Mouse (Mus musculus) CD4-positive, CD25-positive, alpha-beta regulatory T cell, adult 4 months (primary cell): ENCODE results near the gene Cutc. TPM values are rescaled to one million over a fixed set of nuclear protein-coding genes. Genes with fewer than 3 reads are reported as not detected.

Experiments used
- ATAC-seq: one replicate; pipeline ENCODE4 v1.8.0; 2017
- polyA plus RNA-seq, 2 experiments: library from polyadenylated mRNA; unstranded; fragments of 100-300 nt; shearing (Covaris generic); gene quantifications; one replicate each; pipeline ENCODE4 v1.2.1; 2017

Cutc gene
- polyA plus RNA-seq, result 10 to 100 TPM; 12.5 to 16.8 TPM

GRCm38 (mm10) chr19:43752489-43753225 is at the start of gene Cutc, which contains the start of gene Cox15:
Gene Cutc, plus strand, starts transcription at chr19:43752996.
Gene Cox15, minus strand, starts transcription at chr19:43753000.
- peak; percentile 83 for ATAC-seq

- ATAC-seq, result no peak
Observed at GRCm38 (mm10) chr19:43704211-43704610, 48.6 kb upstream of the Cutc start.

DNA sequence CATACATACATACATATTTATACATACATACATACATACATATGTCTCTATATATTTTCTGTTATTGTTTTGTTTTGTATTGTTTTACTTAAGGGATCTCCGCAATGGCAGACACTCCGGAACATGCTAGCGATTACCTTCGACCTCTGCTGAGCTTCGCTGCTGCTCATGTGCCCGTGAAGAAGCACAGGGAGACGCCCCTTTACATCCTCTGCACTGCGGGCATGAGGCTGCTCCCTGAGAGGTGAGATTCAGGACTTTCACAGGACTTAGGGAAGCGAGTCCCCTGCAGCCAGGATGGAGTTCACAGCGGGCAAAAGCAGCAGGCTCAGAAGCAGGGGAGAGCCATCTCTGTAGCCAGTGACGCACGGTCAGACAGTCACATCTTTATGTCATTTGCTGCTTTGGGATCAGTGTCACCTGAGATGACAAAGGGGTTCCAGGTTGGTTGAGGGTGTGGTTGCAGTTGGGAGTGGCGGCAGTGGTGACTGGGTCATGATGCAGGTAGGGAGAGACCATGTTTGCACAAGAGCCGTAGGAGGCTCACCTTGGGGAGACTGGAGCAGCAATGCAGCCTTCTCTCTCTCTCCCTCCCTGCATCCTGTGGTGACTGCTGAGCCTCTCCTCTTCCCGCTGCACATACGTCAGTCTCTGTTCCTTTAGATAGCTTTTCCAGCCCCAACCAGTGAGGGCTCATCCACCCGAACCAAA is 47.9 kb upstream of the Cutc start:
- ATAC-seq, result no peak

DNA sequence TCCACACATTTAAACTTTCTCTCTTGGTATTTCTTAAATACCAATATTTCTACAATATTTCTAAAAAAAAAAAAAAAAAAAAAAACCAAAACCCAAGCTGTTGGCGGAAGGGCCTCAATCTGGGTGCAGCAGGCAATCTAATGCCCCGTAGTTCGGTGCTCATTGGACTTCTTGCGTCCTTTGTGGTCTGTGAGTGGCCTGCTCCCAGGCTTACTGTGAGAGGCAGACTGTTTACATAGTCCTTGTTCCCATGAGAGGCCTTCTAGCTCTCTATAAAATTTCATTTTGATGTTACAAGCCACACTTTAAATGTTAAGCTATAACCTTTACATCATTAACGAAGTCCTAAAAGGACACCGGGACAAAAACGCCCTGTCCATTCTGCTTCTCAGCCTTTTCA is 44.6 kb upstream of the Cutc start:
- no peak for ATAC-seq

DNA sequence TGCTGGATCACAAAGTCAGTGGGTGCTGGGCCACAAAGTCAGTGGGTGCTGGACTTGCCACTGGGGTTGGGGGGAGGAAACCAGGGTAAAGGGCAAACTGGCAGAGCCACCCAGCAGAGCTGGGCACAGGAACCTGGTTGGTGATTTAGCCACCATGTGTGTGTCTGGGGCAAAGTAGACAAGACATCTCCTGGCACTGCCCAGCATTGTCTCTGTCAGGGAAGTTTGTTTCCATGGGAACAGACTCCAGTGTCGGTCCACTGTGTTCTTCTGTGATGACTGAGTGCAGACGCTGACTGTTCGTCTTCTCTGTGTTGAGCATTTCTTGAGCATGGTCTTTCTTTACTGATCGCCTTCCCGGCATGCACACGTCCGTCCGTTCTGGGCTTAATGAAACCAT is 43.5 kb upstream of the Cutc start:
- ATAC-seq, result no peak

GRCm38 (mm10) chr19:43711159-43711916 is 41.5 kb upstream of the Cutc start:
- ATAC-seq, result peak; percentile 67

DNA sequence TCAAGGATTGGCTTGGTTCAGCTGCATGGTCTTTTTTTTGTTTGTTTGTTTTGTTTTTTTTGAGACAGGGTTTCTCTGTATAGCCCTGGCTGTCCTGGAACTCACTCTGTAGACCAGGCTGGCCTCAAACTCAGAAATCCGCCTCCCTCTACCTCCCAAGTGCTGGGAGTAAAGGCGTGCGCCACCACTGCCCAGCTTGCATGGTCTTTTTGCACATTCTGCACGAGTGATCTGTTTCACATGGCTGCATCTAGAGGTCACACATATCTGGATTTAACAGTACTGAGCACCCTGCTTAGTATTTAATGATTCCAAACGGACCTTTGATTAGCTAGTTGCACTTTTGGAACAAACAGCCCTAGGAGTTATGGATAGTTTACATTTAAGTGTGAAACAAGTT is 40.8 kb upstream of the Cutc start:
- no peak for ATAC-seq

DNA sequence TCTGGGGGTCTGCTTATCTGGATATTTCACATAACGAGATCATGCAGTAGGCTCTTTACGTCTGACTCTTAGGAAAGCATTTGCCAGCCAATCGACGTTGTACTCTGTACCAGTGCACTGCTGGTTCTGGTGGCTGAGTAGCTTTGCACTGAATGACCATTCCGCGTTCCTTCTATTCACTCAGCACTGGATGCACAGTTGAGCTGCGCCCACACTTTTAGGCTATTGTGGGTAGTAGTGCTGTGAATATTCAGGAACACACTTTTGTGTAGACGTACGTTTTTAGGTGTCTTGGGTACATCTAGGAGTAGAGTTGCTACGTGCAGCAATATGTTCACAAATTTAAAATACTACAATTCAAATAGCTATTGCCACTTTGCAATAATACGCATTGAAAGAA is 32.7 kb upstream of the Cutc start:
- ATAC-seq, result no peak

DNA sequence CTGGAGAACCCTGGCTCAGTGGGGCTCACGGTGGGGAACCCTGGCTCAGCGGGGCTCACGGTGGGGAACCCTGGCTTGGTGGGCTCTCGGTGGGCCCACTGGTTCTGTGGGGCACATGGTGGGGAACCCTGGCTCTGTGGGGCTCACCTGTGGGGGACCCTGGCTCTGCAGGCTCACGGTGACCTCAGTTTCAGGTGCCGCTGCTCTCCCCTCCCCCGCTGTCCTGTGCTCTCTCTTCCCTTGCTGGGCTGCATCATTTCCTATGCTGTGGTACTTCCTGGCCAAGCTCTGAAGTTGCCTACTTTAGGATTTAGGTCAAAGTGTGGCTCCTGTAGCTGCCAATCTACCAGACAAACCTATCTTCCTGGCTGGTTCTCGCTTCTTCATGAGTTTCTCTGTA is 29.9 kb upstream of the Cutc start:
- no peak for ATAC-seq

DNA sequence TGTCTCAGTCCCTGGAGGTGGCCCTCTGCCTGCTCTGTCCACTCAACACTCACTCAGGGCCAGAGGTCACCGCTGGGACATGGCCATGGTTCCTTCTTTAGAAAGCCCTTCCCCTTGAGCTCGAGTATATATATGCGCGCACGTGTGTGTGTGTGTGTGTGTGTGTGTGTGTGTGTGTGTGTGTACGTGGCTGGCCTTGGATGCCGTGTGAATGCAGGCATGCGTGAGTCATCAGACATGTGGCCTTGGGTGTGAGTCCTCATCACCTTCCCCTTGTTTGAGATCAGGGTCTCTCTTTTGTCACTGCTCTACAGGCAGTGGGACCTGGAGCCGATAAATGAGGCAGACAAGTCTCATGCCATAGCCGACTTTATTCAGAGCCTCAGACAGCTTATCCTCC is 29.3 kb upstream of the Cutc start:
- no peak for ATAC-seq

- ATAC-seq, result no peak
Observed at GRCm38 (mm10) chr19:43724194-43724593, 28.6 kb upstream of the Cutc start.

DNA sequence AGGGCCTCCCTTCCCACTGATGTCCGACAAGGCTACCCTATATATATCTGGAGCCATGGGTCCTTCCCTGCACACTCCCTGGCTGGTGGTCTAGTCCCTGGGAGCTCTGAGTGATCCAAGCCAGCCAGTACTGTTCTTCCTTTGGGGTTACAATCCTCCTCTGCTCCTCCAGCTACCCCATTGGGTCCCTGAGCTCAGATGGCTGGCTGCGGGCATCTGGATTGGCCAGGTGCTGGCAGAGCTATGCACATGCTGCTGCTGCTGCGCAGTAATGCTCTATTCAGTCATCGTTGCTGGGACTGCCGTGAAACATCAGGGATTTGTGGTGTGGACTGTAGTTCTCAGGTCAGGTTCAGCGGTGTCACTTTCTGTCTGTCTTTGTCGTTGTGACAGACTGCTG is 28.0 kb upstream of the Cutc start:
- ATAC-seq, result no peak

DNA sequence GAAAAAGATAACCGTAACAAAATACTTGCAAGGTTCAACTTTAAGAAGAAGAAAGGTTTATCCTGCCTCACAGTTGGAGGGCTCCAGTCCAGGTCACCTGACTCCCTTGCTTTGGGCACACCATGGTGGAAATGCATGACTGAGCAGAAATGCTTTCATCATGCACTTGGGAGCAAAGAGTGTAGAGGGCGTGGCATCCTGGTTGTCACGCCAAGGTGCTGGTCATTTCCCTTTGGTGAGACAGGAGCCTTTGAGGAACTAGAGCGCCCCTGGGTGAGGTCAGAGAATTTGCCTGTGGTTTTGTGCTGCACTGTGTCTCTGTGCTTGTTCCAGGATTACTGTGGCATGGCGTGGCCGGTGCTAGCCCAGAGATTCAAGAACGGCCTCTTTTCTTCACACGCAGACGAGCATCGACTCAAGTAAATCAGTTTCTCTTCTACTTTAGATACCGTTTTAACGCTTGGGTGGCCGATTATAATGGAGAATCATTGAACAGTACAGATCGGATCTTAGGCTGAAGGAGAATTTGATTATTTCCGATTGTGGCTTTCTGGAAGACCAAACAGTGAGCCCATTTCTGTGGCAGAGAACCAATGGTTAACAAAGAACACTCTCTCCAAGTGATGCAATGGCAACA is 26.2 kb upstream of the Cutc start:
- ATAC-seq, result no peak

- no peak for ATAC-seq
Observed at GRCm38 (mm10) chr19:43729296-43730036, 23.3 kb upstream of the Cutc start.

GRCm38 (mm10) chr19:43730037-43730428 is 22.8 kb upstream of the Cutc start:
- no peak for ATAC-seq

- no peak for ATAC-seq
Observed at GRCm38 (mm10) chr19:43731157-43731556, 21.6 kb upstream of the Cutc start.

GRCm38 (mm10) chr19:43738409-43738808 is 14.4 kb upstream of the Cutc start:
- no peak for ATAC-seq

DNA sequence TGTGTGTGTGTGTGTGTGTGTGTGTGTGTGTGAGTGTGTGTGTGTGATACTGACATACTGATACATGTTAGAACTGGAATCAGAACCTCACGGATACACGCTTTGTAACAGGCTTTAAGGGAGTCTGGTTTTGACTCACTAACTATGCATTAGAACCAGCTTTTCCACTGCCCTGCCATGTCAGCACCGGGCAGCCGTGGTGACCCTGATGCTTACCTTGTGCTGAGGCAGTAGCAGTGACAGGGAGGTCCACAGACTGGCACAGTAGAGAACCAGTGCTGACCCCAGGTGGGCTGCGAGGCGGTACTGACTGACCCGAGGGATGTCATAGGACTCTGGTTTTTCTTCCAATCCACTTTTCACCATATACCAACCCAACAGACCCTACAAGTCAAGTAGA is 9.4 kb upstream of the Cutc start:
- no peak for ATAC-seq

DNA sequence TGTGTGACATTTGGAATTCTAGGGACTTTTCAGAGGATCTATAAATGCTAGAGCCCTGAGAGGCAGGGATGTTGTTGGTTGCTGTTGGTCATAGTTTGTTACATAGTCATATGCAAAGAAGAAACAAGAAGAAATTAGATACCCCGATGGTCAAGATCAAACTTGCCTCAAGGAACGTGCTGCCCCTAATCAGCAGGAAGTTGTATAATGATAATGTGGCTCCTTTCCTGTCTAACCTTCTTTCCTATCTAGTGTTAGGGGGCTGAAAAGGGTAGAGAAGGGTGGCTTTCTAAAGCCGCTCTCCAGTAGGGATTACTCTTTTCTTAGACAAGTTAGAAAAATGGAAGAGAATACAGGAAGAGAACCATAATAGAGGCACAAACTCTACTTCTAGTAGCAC is 7.1 kb upstream of the Cutc start:
- ATAC-seq, result no peak

- no peak for ATAC-seq
Observed at GRCm38 (mm10) chr19:43747877-43748276, 4.9 kb upstream of the Cutc start.

DNA sequence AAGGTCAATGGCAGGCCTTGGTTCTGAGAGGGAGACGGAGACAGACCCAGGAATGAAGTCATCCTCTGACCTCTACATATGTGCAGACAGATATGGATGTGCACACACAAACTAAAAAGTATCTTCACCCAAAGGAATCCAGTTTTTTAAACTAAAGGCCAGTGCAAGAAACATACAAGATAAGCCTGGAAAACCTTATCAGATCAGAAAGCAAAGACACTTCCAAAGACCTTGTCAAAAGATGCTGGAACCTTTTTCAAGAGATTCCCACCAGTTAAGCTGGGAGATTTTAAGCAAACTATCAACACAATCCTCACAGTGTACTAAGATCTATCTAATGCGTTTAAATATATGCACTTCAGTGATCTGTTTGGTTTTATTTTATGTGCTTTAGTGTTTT is 2.8 kb upstream of the Cutc start:
- ATAC-seq, result no peak

- peak; percentile 81 for ATAC-seq
Observed at GRCm38 (mm10) chr19:43753226-43753835, 535 bp downstream of the Cutc start.
